Mouse (Mus musculus) adrenal gland, postnatal 14 days (tissue): ENCODE measurements at regions not wholly inside any gene's neighbourhood (a gene's known extent, or its start where the extent isn't known, plus 50 kb on each side); places are given as distances from the start of the nearest gene placed in this dataset.
"Not testable (repeated sequence)": the region's sequence is repeated elsewhere in the genome, so short reads cannot be mapped to it uniquely, and the experiment has no call there.

Experiments used
- DNase-seq: peaks from one replicate; pipeline ENCODE4 v3.0.0; 2021; ENCODE audit warnings: mixed read lengths

GRCm38 (mm10) chr4:4335216-4335615 lies 257.9 kb upstream of the Sdr16c6 start:
- no peak for DNase-seq

GRCm38 (mm10) chr4:4333472-4334123 lies 256.3 kb upstream of the Sdr16c6 start:
- DNase-seq = no peak

- DNase-seq = no peak
Measured at GRCm38 (mm10) chr4:4331105-4331504, 253.8 kb upstream of the Sdr16c6 start.

DNA sequence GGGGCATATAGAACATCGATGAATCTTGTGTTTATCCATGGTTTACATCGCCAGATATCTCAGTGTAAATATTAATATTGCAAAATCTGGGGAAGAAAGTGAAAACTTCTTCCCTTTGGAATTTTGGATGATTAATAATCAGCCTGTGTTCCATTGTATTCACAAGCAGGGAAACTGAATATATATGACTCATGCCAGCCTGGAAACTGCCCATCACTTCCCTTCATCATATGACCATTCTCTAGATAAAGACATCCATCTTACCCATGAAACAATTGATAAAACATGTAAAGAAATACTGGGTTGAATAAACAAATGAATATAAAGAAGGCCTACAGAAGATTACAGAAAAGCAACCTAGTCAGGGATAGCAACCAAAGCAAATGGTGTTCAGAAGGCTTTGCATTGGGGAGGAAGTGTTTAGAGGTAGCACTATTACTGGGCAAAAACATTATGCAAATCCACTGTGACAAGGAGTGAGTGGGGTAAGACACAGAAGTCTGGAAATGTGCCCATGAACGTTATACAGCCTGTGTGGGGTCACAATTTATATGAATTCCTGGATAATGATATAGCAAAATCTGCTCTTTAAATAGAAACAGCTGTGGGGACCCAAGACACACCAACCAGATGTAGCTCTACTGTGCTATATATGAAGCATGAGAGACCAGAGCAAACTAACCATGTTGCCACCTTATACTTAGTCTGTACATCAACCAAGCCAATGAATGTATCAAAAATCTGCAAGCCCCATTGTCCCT lies 238.5 kb upstream of the Sdr16c6 start:
- no peak for DNase-seq

DNA sequence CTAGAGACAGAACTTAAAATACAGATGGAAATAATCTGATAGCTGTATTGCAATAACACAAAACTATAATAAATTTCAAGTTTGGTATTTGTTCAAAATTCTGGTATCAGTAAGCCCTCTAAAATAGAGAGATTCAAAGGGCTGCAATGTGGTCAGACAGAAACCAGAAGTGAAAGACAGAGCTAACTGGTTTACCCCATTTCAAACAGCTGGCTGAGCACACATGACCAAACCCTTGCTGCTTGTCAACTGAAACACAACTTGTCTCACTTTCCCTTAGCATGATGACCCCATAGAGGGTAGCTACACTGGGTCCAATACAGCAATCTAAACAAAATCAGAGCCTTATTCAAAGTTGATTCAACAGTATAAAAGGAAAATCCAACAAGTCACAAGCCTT lies 234.2 kb upstream of the Sdr16c6 start:
- DNase-seq = no peak

GRCm38 (mm10) chr4:4306922-4307321 lies 229.6 kb upstream of the Sdr16c6 start:
- no peak for DNase-seq

GRCm38 (mm10) chr4:4305740-4306249 lies 228.5 kb upstream of the Sdr16c6 start:
- no peak for DNase-seq

GRCm38 (mm10) chr4:4304666-4305065 lies 227.3 kb upstream of the Sdr16c6 start:
- peak; percentile 23 for DNase-seq

DNA sequence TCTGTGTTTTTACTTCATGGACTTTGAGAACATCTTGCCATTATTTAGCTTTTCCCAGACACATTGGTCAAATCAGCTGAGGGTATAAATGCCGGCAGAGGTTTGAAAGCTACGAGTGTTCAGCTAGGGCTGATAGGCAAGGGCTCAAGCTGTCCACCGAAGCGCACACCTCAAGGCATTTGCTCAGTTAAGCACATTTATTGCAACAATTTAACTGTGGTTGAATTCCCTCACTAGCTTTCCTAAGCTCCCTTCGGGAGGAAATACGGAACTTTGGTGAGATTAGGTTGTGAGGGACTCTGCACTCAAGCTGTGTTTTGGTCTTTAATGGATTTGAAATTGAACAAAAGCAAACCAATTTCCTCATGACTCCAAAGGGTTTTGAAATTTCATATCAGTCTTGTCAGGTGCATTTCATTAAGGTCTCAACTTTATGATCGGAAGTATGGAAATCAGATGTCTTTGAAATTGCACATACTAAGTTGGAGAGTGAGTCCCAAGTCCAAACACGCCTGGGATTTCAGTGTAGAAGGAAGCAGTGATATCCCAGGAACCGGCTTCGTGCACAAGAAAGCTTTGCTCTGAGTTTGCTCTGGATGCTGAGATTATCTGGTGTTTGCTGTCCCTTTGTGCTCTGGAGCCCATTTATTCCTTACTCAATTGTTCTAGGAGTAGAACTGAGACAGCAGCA lies 223.0 kb upstream of the Sdr16c6 start:
- DNase-seq = no peak

GRCm38 (mm10) chr4:4299631-4300030 lies 222.3 kb upstream of the Sdr16c6 start:
- peak; percentile 20 for DNase-seq

- no peak for DNase-seq
Measured at GRCm38 (mm10) chr4:4249601-4250000, 172.3 kb upstream of the Sdr16c6 start.

- no peak for DNase-seq
Measured at GRCm38 (mm10) chr4:4247669-4248068, 170.3 kb upstream of the Sdr16c6 start.

DNA sequence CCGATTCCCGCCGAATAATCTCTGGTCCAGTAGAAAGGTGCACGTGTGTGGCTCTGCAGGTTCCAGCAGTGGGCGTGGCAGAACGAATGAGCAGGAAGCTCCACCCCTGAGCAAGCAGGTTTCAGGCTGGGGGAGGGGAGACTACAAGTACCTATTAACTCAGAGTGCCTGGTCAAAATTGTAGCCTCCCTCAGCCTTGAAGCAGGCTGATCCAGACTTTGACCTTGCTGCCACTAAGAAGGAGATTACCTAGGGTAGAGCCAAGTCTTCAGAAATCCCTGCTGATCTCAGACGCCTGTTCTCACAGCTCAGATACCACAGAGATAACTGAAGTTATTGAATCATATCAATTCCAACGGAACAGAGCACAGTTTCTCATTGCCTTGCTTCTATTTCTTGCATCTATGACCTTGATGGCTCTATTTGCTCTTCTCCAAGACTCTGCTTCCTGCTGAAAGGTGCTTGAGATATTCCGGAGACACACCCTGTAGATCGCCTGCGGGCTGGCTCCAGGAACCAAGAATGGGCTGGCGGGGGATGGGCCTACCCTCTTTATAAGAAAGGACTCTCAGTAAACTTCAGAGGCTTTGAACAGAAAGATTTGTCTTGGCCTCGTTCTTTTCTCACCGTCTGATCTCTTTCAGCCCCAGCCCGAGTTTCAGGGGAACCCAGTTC lies 165.1 kb upstream of the Sdr16c6 start:
- not testable (repeated sequence) for DNase-seq

- no peak for DNase-seq
Measured at GRCm38 (mm10) chr4:4226209-4226608, 148.9 kb upstream of the Sdr16c6 start.

DNA sequence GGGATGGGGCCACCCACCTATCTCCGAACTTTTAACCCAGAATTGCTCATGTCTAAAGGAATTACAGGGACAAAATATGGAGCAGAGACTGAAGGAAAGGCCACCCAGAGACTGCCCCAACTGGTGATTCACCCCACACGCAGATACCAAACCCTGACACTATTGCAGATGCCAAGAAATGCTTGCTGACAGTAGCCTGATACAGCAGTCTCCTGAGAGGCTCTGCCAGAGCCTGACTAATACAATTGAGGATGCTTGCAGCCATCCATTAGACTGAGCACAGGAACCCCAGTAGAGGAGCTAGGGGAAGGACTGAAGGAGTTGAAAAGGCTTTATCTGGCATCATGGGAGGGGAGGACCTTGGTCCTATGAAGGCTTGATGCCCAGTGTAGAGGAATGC lies 142.4 kb upstream of the Sdr16c6 start:
- no peak for DNase-seq

- no peak for DNase-seq
Measured at GRCm38 (mm10) chr4:4211892-4212291, 134.6 kb upstream of the Sdr16c6 start.

DNA sequence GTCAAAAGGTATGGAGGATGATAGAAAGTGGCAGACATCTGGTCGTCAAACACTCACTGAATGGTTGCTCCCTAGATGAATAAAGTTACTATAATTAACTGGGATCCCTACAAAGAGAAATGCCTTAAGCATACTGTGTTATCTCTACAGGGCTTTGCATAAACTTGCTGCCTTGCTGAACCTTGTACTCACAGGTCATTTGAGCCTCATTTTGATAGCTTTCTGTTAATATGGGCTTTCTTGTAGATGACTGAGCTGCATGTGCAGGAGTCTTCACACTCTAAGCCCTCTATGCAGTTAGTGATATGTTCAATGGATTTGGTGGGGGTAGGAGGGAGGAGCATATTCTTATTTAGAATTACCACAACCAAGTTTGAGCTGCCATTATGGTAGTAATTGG lies 127.8 kb upstream of the Sdr16c6 start:
- DNase-seq = no peak

GRCm38 (mm10) chr4:4199309-4199708 lies 122.0 kb upstream of the Sdr16c6 start:
- no peak for DNase-seq

- DNase-seq = peak; percentile 74
Measured at GRCm38 (mm10) chr4:4195834-4196233, 118.5 kb upstream of the Sdr16c6 start.

- no peak for DNase-seq
Measured at GRCm38 (mm10) chr4:4195250-4195649, 117.9 kb upstream of the Sdr16c6 start.
